Mouse (Mus musculus) fibroblast of lung, adult 2 months (primary cell): ENCODE results near the gene Psmc3.
A peak's percentile ranks its signal among the peaks of the same experiment; 100 is the strongest.
"Not testable (repeated sequence)": the region's sequence is repeated elsewhere in the genome, so short reads cannot be mapped to it uniquely, and the experiment has no call there.

Source experiments
- DNase-seq: peaks from one replicate; pipeline ENCODE4 v3.0.0-alpha.2; 2011; ENCODE audit warnings: low read depth

Gene Psmc3

GRCm38 (mm10) chr2:91053934-91054382, at the start of gene Psmc3:
TSS of gene Psmc3 (plus strand) at chr2:91054009.
- DNase-seq = peak; percentile 79

GRCm38 (mm10) chr2:91008536-91008935, 45.3 kb upstream of the Psmc3 start:
- DNase-seq = no peak

- DNase-seq = no peak
These were observed 39.9 kb upstream of the Psmc3 start for GRCm38 (mm10) chr2:91013881-91014280.

- no peak for DNase-seq
These were observed 38.4 kb upstream of the Psmc3 start for GRCm38 (mm10) chr2:91015386-91015785.

- DNase-seq = no peak
These were observed 35.6 kb upstream of the Psmc3 start for GRCm38 (mm10) chr2:91018061-91018788.

- no peak for DNase-seq
These were observed 33.9 kb upstream of the Psmc3 start for GRCm38 (mm10) chr2:91019911-91020310.

- DNase-seq = not testable (repeated sequence)
These were observed 31.5 kb upstream of the Psmc3 start for GRCm38 (mm10) chr2:91022266-91022665.

- no peak for DNase-seq
These were observed 30.7 kb upstream of the Psmc3 start for GRCm38 (mm10) chr2:91023131-91023530.

- no peak for DNase-seq
These were observed 29.9 kb upstream of the Psmc3 start for GRCm38 (mm10) chr2:91023956-91024355.

- DNase-seq = no peak
These were observed 28.7 kb upstream of the Psmc3 start for GRCm38 (mm10) chr2:91025081-91025516.

GRCm38 (mm10) chr2:91026491-91026890, 27.3 kb upstream of the Psmc3 start:
- no peak for DNase-seq

- DNase-seq = peak; percentile 72
These were observed 26.2 kb upstream of the Psmc3 start for GRCm38 (mm10) chr2:91027391-91028214.

GRCm38 (mm10) chr2:91031216-91031615, 22.6 kb upstream of the Psmc3 start:
- no peak for DNase-seq

- DNase-seq = no peak
These were observed 20.8 kb upstream of the Psmc3 start for GRCm38 (mm10) chr2:91033000-91033399.

- no peak for DNase-seq
These were observed 18.4 kb upstream of the Psmc3 start, which contains the start of gene Rapsn for GRCm38 (mm10) chr2:91035385-91035784. TSS of gene Rapsn (plus strand) at chr2:91035620.

GRCm38 (mm10) chr2:91041786-91042185, 12.0 kb upstream of the Psmc3 start:
- no peak for DNase-seq

- DNase-seq = no peak
These were observed 11.0 kb upstream of the Psmc3 start for GRCm38 (mm10) chr2:91042651-91043398.

GRCm38 (mm10) chr2:91044727-91045126, 9.1 kb upstream of the Psmc3 start:
- no peak for DNase-seq

- not testable (repeated sequence) for DNase-seq
These were observed 8.0 kb upstream of the Psmc3 start for GRCm38 (mm10) chr2:91045805-91046204.

GRCm38 (mm10) chr2:91047359-91047758, 6.5 kb upstream of the Psmc3 start:
- no peak for DNase-seq

- DNase-seq = no peak
These were observed 1.9 kb upstream of the Psmc3 start for GRCm38 (mm10) chr2:91051917-91052316.

- no peak for DNase-seq
These were observed 1.1 kb upstream of the Psmc3 start for GRCm38 (mm10) chr2:91052752-91053151.
